Mouse (Mus musculus) thymus, postnatal 0 days (tissue): ENCODE measurements around the gene Prss35. TPM values are rescaled to one million over a fixed set of nuclear protein-coding genes. Genes with fewer than 3 reads are reported as not detected.
A peak's percentile ranks its signal among the peaks of the same experiment; 100 is the strongest.

Experiments used
- DNase-seq: peaks from one replicate; pipeline ENCODE4 v3.0.0-alpha.2; 2015; ENCODE audit warnings: low spot score
- polyA plus RNA-seq: library from polyadenylated mRNA; unstranded; fragments of >200 nt; fragmentation: Nextera tagmentation; extraction: Ambion mirVana; gene quantifications from 2 replicates; pipeline ENCODE4 v1.2.1, GENCODE M21; 2015

The Prss35 gene
- polyA plus RNA-seq, 1 experiment from 2014 or later, result 0.35 TPM

DNA sequence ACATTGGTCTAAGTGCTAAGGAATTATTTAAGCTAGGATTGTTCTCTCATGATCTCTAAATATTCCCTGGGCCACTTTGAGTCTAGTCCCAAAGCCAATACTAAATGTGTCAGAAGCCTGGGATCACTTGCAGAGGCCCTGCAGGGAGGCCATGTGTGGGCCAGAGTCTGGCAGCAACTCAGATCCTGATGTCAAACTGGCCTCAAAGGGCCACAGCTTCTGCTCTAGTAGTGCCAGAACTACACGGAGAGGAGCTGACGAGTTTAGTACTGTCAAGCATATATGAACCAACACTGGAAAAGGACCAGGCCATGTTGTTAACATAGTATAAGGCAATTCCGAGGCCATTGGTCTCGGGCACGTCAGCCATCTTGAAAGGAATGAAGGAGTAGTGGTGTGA lies 54.7 kb downstream of the Prss35 start:
- no peak for DNase-seq

DNA sequence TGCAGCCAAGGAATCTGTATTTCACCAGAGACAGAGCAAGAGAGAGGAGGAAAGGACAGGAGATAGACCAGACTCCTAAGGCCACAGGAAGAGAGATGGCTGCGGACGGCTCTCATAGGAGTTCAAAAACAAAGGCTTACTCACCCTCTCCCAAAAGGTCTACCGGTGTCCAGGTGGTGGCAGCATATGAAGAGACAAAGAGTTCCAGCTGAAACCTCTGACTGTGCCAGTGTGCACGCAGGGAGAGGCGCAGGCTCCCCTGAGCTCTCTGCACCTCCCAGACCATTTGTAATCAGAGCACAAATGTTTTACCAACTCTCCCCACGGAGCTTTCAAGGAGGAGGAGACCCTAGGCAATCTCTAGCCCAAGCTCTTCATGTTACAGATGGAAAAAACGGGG lies 55.2 kb downstream of the Prss35 start:
- DNase-seq, result no peak

DNA sequence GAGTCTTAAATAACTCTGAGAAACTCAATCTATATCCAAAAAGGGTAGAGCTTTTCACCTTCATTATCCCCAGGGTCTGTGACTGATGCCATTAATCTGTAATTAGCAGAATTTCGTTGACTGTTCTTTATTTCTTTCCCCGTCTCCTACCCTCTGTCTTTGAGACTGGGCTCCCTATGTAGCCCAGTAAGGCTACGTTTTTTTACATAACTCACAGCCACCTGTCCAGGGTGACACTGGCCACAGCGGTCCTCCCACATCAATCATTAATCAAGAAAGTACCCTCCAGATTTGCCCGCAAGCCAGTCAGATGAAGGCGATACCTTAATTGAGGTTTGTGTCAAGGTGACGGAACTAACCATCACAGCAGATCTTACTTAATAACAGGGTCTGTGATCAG lies 55.6 kb downstream of the Prss35 start:
- DNase-seq, result no peak

DNA sequence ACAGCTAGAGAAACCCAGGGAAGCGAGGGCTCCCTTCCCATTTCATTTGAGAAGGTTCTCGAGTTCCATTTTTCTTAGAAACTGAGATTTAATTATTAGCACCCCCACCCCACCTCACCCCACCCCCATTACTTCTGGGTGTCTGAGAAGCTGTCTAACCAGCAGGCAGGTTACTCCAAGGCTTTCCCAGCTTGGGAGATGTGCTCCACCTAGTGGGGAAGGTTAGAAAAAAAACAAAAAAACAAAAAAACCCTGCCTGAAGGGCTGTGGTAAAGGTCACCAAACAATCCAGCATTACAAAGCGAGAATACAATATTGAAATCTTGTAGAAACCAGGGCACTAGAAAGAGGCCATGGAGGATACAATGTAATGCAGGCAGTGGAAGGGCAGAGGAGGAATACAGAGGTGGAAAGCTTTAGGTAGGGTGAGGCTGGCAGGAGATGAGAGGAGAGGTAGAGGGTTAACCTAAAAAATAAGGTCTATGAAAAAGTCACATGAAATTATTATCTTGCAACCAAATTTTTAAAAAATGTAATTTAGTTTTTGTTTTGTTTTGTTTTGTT lies 57.2 kb downstream of the Prss35 start:
- DNase-seq, result peak; percentile 9

Other genes starting within 250 kb of the Prss35 start
- 20.7 and 23.0 TPM in 2 replicates for gene Pgm3, start 171.8 kb upstream of the Prss35 start, polyA plus RNA-seq
- gene Rwdd2a, start 171.7 kb upstream of the Prss35 start, polyA plus RNA-seq, result 6.2 and 7.3 TPM in 2 replicates
- 8.8 and 10.0 TPM in 2 replicates for gene Me1, start 47.7 kb upstream of the Prss35 start, polyA plus RNA-seq
- 8.5 and 9.6 TPM in 2 replicates for gene Snap91, start 137.0 kb downstream of the Prss35 start, polyA plus RNA-seq